Mouse (Mus musculus) heart, adult 11 months (tissue): ENCODE results near the gene Plb1.

ENCODE experiments used
- DNase-seq: peaks from one replicate; pipeline ENCODE4 v3.0.0; 2022

Plb1 gene

DNA sequence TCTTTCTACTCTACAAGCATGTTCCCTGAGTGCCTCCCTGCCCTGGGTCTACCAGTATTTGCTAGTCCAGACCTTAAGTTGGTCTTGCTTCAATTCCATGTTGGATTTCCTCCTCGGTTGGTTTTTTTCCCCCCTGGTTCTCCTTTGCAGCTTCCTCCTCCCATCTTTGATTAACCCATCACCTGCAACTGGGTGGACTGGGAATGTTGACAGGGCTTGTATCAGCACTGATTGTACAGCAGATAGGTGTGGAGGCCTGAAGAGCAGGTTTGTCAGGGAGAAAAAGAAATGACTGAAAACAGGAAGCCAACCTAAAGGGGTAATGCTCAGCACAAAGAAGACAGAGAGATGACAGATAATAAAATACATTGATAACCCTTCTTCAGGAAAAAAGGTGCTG lies 104.8 kb downstream of the Plb1 start:
- no peak for DNase-seq

DNA sequence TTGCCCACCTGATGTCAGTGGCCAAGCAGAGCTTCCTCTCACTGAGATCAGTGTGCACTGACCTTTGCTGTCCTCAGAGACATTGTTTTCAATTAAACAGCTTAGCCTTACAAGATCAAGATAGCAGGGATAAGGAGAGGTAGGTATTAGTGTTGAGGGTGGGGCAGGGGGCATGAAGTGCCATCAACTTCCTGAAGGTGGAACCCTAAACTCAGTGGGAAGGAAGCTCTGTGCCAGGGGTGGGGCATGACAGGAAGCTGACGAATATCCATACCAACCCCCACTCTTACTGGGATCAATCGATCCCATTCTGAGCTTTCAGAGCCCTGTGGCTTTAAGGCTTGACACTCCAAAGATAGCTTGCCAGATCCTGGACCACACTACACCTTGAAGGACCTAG lies 105.8 kb downstream of the Plb1 start:
- DNase-seq = no peak

DNA sequence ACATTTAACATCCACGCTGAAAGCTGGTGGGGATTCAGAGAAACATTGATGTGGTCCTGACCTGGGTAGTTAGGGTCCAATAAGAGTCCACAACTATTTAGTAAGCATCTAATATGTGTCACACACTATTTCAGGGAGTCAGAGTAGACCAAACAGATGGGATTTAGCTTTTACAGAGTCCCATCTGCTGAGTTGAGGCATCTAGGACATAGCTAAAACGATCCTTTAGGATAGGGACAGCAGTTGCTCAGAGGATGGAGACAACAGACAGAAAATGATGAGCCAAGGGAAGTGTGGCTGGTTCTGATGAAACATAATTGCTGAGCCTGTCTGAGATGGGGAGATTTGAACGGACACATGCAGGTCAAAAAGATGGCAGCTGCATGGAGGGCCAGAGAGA lies 106.3 kb downstream of the Plb1 start:
- no peak for DNase-seq

DNA sequence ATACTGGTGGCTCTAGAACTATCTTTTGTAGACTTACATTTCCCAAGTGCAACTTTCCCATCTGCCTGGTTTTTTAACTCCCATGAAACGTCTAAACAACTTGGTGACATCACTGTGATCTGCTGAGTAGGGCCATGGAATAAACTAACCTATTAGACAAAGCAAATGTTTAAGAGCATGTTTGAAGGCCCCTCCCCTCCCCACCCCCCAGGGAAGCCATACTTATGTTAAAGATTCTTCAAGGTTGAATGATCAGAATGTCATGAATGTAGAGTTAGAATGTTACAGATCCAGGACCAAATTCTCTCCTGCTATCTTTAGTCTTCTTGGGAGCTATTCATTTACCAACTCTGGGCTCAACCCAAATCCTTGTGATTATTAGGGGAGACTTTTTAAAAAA lies 107.7 kb downstream of the Plb1 start:
- no peak for DNase-seq

DNA sequence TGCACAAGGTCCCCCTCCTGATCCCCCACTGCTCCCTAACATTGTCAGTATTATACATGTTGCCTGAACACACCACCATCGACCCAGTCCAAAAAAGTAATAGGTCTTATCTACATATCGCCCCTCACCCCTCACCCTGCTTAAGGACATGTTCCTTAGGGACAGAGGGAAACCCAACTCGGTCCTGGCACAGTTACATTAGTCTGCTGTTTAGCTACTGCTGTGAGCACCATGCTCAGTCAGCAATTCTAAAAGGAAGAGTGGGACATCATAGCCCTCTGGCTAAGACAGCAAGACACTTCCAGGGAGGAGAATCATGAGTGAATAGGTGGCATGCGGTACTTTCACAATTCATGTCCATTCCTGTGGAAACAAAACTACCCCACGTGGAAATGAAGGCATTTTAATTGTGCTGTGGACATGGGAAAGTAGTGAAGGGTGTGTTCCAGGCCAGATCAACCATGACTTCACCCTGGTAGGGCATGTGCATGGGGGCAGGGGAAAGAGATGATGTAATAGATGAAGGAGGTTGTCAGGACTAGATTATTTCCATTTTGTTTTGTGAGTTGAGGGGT lies 110.3 kb downstream of the Plb1 start:
- DNase-seq = no peak

DNA sequence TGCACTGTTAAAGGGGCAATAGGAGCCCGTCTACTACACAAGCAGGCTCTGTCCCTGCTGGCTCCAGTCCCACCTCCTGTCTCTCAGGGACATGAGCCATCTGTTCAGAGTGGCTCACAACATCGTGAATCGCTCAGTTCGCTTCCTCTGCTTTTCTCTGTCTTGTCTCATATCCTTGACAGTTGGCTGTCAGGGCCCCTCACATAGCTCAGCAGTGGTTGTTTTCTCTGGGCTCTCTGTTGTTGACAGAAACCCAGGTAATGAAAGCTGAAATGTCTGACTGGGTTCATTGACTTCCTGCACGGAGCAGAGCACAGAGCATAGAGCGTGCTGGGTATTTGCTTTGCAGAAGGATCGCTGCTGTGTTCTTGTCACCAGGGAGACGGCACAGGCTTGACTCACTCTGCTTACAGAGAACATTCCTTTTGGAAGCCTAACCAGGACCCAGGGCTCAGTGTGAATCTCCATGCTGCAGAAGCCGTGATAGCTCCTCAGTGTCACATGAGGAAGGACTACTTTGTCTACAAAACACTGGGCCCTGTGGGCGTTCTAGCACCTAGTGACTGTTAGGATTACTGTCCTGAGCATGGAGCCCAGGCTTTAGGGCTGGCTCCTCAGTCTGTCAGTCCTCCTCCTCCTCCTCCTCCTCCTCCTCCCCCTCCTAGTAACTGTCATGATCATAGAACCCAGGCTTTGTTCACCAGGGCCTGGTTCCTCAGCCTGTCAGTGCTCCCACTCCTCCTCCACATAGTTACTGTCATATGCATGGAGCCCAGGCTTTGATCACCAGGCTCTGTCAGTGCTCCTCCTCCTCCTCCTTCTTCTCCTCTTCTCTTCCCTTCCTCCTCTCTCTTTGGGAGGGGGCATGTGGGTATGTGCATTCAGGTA lies 113.8 kb downstream of the Plb1 start:
- peak; percentile 96 for DNase-seq

DNA sequence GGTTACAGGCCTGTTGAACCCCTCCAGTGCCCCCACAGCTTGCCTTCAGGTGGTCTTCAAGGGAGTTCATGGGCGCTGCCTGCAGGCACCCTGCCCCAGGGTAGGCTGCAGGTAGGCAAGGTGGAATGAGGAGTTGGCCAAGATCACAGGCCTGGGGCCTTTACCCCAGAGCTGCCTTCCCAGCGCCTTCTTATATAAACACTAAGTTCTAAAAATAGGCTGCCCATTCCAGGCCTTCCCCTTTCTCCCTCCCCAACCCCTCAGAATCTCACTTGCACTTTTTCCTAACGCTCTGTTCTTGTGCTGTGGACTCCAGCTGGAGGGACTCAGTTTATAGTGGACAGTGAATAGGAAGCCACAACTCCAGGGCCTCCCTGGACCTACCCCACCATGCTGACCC lies 117.2 kb downstream of the Plb1 start:
- DNase-seq = peak; percentile 95

DNA sequence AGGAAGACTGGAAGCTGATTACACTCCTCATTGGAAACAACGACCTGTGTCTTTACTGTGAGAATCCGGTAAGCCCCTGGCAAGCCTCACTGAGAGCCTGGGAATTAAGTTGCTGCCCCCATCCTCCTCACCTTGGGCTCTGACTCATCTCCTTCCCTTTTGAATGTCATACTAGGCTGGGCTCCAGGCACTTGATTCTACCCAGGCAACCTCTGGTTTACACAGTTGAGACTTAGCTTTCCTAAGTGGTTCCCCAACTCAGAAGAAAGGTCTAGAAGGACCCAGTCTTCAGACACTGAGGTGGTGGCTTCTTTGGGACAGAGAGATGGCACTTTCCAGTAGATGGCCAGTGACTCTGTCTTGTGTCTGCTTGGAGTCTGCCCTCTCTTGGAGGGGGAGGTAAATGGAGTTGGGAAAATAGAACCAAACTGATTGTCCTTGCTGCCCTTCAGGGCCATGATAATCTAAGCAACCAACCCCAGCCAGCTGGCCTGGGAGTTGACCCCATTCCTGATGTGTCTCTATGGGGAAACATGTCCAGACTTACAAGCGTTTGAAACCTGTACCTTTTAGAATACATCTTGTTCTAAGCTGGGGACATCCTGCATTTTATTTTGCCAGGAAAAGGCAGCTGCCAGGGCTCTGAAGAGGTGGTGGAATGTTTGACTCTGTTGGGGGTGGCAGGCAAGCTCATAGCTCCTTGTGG lies 118.2 kb downstream of the Plb1 start:
- peak; percentile 96 for DNase-seq

DNA sequence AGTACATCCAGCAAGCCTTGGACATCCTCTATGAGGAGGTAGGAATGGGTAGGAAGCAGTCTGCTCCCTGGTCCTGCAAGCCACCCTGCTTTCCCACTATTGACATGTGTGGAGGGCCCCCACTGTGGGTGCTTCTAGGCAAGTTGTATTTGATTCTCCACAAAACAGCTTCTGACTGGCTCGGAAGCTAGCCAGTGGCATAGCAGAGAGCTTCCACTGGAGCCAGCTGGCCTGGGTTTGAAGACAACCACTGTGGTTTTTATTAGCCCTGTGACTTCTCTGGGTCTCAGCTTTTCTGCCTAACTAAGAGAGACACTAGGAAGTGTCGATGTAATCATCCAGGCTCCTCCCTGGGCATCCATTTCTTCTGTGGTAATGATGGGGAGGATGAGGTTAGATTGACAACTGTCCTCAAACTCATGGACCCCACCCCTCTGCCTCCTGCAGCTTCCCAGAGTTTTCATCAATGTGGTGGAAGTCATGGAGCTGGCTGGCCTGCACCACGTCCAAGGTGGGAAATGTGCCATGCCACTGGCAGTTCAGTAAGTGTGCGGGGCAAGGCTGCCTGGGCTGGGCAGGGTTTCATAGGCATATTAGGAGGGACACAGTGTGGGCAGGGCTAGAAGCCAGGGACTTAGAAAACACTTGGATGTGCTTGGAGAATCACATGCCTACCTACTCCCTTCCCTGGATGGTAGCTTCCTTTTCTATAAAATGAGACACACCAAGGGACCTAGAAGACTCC lies 119.4 kb downstream of the Plb1 start:
- no peak for DNase-seq

DNA sequence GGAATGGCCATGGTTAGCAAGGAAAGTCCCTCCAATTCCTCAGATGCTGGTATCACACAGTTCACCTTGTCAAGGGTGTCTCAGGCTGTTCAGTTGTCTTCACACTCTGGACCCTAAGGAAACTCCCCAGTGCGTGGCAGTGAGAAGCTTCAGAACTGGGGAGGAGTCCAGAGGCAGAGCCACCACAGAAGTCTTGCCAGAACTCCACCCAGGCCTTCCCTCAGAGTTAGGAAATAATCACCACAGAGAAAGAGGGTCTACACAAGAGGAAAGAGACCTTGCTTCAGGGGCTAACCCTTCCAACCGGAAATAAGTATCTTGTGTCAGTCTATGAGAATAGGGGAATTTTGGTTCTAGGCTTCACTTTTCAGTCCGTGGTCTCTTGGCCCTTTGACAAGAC lies 120.3 kb downstream of the Plb1 start:
- no peak for DNase-seq

DNA sequence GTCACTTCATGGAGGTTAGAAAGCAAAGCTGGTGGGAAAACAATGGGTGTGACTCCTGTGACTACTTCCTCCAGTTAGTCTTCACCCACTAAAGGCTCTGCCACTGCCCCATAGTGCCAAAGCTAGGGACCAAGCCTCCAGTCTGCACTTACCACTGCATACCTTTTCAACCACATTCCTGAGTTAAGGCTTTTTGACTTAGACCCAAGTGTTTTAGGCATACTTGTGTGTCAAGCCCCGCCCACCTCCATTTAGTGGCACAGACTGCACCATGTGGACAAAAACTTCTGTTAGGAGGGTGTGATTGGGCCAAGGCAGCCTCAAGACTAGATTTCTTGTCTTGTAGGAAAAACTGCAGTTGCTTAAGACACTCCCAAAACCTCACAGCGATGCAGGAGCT lies 120.8 kb downstream of the Plb1 start:
- DNase-seq = no peak

DNA sequence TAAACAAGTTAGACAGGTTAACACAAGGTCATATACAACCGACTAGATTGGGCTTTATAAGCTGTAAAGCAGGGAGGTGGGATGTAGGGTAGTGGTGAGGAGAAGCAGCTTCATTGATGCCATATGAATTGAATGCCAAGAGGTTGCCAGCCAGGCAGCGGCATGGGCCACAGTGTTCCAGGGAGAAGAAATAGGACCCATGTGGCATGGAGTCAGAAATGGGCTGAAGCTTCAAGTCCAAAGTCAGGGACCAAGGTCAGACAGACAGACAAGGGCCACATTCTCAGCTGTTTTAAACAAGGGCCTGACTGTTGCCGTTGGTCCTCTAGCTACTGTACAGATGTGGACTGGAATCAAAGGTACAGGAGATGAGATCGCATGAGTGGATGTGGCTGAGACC lies 128.0 kb downstream of the Plb1 start:
- DNase-seq = no peak

DNA sequence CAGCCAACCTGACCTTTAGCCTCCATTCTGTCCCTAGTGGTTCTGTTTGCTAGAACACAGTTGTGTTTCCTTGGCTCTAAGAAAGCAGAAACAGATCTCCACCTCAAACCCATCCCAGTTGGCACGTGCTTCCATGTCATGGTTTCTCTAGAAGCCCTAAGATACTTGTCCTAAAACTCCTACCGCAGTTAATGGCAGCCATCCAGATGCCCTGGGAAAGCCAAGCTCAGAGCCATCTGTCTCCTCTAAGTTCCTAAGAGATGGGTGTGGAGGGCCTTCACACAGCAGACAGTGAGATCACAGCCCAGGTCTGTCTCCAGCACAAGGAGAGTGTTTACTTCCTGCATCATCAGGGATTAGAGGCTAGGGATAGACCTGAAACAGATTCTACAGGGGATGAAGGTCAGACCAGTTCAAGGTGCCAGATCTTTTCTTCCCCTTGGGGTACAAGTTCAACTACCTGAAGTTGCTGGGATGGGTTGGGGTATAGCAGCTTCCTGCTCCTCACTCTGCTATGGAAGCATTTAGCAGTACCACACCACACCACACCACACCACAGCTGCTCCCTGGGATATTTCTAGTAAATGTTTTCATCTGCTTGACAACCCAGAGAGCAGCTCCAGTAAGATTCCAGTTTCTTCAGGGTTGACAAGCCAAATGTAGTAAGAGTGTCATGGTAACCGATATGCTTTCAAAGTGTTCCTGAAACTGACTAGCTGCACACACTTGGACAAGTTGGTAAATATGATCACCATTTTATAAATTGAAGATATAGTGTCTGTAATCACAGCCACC lies 129.1 kb downstream of the Plb1 start:
- DNase-seq = no peak

DNA sequence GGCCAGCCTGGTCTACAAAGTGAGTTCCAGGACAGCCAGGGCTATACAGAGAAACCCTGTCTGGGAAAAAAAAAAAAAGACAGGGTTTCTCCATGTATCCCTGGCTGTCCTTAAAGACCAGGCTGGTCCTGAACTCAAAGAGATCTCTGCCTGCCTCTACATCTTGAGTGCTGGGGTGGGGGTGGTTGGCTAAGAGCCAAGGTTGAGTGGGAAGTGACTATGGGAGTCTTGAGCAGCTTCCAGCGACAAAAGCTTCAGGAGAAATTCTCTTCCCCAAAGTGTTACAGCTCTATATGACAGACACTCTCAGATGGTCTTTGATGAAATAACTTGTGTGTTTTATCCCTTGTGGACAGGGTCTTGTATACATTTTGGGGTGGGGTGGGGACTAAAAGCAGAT lies 136.9 kb downstream of the Plb1 start:
- no peak for DNase-seq

DNA sequence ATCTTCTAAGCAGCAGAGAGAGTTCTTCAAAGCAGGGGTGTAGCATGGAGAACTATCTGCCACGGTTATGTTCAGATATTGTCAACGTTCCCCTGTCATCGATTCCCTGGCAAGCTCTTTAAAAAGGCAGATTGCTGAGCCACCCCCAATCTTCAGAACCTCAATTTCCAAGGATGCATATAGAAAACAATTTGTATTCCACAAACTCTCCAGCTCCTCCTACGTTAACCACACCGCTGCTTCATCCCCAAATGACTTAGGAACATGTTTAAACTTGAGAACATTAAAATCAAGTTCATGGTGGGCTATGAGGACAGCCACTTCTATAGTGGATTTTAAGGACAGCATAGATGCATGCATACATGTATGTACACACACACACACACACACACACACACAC lies 138.7 kb downstream of the Plb1 start:
- no peak for DNase-seq

DNA sequence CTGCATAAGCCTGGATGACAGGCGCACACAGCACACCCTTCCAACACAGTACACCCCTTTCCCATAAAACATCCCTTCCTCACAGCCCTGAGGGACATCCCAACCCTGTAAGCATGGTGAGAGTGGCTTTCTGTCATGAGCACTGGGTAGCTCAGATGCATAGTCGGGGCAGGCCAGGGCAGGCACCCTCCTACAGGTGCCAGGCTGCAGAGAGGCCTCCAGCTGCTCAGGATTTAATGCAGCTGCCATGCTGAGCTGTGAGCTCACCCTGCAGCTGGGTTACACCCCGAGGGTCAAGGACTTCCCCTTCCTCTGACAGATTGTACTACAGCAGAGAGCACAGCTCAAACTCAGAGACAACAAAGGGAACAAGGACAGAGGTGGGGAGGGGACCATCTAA lies 146.0 kb downstream of the Plb1 start:
- DNase-seq = no peak

DNA sequence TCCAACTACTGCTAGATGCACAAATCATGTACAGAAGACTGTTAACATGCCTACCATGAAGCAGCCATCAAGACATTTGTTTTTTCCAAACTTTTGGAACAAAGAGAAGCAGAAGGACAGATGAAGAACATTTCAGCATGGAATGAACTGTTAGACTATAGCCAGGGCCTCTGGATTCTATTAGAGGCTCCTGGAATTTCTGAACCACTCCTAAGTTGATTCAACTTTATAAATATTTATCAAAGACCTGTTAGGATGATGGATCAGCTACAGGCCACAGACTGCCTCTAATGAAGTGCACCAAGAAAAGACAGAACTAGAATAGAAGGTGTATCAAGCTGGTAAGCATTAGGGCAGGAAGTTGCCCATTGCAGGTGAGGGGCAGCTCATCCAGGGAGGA lies 156.1 kb downstream of the Plb1 start:
- DNase-seq = no peak

DNA sequence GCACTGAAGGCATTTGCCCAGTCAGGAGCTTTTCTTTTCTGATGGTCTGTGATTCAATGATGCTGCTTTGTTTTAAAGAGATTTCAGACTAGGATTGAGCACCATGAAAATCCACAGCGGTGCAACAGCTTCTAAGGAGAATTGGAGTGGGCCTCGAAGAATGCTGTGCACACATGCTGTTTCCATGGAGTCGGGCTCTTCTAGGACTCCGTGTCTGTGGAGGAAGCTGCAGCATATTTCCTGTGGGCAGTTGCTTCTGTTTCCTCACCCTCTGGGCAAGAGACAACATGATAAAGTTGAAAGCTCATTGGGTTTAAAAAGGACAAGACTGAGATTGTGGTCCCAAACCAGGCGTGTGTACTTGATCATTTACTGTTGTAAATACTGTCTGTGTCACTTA lies 157.8 kb downstream of the Plb1 start:
- DNase-seq = no peak

DNA sequence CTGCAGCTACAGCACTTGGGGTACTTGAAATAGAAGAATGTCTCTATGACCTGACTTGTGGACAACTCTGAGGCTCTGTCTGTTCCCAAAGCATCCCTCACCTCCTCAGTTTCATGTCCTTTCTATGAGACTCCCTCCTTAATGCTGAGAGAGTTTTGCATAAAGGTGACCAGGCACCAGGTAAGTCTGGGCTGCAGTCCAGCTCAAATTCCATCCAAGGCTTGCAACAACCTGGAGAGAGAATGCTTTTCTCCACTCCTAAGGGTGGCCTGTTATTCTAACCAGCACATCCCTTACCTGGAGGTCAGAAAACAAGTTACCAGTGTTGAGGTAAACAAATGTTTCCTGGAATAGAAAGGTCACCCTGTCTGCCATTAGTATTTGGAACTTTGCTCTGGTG lies 159.8 kb downstream of the Plb1 start:
- DNase-seq = no peak

DNA sequence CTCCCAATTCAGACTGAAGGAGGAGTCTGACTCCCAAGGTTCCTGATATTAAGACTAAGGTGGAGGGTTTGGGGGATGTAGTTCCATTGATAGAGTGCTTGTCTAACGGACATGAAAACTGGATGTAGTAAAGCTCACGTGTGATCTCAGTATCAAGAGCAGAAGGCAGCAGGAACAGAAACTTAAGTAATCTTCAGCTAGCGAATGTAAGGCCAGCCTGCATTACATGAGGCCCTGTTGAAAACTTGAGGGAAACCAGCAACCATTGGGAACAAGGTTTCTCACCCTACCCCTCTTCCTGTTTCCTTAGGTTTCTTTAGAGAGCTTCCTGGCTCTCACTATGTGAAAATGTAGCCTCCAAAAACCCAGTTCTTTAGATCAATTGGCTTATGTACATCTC lies 162.1 kb downstream of the Plb1 start:
- no peak for DNase-seq

DNA sequence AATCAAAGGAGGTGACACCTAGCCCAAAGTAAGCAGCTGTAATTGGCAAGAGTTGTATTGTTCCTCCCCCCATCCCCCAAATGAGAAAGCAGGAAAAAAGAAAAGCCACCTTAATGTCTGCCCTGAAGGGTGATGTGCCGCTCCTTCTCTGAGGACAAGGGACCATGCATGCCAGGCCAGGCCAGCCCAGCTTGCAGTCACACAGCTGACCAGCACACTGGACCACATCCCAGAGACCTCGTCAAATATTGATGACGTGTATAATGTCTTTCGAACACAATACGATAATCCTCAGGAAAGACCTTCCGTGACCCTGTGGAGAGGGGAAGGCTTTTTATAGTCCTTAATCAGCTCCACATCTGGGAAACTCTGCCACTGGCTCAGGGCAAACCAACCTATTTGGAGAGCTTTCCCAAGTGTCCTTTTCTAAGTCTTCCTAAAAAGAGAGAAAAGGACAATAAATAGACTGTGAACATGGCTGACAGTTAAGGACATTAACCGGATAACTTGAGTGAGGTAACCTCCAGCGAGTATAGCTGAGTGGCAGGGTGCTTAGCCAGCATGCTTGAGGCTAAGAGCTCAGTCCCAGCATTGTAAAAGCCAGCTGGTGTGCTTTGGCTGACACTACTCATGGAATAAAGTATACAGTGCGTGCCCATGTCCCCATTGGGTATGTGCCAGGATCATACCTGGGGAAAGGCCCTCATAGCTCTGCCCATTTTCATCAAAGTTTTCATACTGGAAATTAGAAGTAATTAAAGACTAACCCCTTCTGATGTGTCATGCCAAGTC lies 162.8 kb downstream of the Plb1 start:
- DNase-seq = peak; percentile 93

DNA sequence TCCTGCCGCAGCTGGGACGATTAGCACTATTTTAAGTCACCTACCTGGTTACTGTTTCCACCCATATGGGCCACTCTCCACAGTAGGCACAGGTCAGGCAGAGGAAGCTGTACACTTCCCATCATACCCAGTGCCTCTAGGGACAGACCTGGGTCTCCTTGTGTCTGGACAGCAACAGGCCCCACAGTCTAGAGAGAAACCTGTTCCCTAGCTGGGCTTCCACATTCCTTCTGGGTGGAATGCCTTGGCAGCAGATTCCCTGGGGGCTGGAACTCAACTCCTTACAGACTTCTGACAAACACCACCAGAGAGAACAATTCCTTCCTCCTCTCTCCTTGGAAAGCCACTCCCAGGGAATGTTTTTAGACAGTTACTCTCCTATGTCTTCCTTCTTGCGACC lies 165.2 kb downstream of the Plb1 start:
- no peak for DNase-seq
